Mouse (Mus musculus) lung, postnatal 10 days (tissue): ENCODE measurements around the gene Zkscan6.

ENCODE experiments used
- DNase-seq: peaks from one replicate; pipeline ENCODE4 v3.0.0; 2021

Gene Zkscan6

DNA sequence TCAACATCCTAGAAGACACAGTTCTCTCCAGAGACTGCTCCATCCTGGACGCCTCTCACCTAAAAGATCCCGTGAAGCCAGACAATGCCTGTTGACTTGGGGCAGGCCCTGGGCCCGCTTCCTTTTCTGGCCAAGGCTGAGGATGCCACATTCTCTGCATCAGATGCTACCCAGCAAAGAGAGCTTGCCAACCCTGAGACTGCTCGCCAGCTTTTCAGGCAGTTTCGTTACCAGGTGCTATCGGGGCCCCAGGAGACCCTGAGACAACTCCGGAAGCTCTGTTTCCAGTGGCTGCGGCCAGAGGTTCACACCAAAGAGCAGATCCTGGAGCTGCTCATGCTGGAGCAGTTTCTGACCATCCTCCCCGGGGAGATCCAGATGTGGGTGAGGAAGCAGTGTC, 7.4 kb downstream of the Zkscan6 start:
- DNase-seq = no peak

- DNase-seq = no peak
Measured at GRCm38 (mm10) chr11:65816237-65816636, 9.3 kb downstream of the Zkscan6 start.

DNA sequence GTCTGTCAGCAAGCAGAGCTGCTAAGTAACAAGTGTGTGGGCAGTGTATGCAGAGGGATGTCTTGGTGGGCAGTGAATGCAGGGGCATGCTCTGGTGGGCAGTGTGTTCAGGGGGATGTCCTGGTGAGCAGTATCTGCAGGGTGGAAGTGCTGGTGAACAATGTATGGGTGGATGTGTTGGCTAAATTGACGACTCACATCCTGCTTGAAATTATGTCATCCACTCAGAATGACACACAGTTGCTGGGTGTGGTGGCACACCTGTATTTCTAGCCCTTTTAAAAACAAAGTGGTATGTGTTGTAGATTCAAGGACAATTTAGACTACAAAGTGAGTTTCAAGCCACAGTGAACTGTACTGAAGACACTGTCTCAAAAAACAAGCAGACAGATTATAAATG, 11.2 kb downstream of the Zkscan6 start:
- DNase-seq = no peak

GRCm38 (mm10) chr11:65820280-65820679, 13.3 kb downstream of the Zkscan6 start:
- DNase-seq = peak; percentile 23

DNA sequence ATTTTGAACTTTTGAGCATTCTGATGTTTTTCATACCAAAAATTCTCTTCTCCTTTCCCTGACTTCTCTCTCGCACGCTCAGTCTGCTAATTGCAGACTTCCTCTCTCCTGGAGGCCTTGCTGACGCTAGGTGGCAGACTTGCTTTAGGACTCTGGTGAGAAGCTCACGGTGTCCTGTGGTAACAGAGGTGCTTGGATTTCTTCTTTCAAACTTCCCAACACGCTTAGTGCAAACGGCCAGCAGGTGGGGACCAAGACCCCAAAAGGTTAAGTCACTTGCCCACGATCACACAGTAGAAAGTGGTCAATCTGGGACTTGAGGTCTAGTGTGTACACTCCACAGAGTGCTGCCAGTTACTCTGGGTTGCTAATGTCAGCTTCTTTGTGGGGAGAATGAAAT, 13.9 kb downstream of the Zkscan6 start:
- peak; percentile 84 for DNase-seq

GRCm38 (mm10) chr11:65824556-65824955, 17.6 kb downstream of the Zkscan6 start:
- no peak for DNase-seq

DNA sequence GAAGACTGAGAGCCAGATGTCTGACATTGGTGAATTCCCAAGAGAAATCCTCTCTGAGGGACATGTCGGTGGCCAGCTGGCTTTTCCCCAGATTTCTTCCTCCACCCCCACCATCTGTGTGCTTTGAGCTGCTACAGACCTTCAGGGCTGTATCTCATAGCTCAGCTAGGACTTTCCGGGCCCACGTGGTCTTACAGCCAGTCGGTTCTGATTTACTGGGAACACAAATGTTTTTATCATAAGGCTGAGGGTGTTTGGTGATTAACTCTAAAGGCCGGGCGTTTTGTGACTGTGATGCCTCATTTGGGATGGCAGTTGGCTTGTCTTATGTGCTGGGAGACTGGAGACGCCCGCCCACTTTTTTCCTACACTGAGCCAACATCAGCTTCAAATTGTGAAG, 32.0 kb downstream of the Zkscan6 start:
- DNase-seq = peak; percentile 77

DNA sequence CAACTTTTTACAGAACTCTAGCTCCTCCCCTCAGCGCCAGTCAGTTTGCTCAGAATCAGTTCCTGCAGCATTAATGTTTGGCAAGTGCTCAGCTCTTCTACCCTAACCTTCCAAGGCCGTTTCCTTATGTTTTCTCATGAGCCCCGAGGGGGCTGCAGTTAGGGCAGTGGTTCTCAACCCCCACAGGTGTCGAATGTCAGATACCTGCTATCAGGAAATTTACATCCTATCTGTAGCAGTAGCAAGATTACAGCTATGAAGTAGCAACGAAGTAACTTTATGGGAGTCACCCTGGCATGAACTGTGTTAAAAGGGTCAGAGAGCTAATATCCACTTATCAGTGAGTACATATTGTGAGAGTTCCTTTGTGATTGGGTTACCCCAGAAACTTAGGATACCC, 39.5 kb downstream of the Zkscan6 start:
- no peak for DNase-seq

GRCm38 (mm10) chr11:65852066-65852465, 45.1 kb downstream of the Zkscan6 start:
- DNase-seq = peak; percentile 21

- no peak for DNase-seq
Measured at GRCm38 (mm10) chr11:65861476-65861875, 54.5 kb downstream of the Zkscan6 start.

DNA sequence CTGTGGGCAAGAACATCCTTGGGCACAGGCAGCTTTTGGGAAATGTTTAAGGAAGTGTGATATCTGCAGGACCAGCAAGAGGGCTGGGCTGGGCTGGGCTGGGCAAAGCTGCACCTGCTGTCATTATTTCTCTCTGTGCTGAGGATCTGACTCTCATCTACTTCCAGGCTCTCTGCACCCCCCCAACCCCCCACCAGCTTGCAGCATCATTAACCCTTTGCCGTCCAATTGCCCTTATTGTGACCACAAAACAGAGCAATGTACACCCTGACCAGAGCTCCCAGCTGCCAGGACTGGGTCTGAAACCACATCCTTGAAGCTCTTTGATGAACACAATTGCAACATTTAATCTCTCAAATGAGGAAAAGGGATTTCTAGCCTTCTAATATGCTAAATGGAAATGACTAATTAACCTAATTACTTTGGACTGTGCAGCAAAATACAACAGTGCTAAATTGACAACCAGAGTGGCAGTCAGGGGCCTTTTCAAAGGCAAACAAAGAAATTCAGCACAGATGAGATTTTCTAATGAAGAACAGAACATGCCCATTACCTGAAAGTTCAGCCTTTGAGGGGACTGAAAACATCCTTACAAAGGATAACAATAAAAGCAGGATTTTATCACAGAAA, 70.3 kb downstream of the Zkscan6 start:
- DNase-seq = no peak
